Mouse (Mus musculus): ENCODE measurements around the gene Olfr1509.
"Not testable (repeated sequence)": the region's sequence is repeated elsewhere in the genome, so short reads cannot be mapped to it uniquely, and the experiment has no call there.

The Olfr1509 gene

DNA sequence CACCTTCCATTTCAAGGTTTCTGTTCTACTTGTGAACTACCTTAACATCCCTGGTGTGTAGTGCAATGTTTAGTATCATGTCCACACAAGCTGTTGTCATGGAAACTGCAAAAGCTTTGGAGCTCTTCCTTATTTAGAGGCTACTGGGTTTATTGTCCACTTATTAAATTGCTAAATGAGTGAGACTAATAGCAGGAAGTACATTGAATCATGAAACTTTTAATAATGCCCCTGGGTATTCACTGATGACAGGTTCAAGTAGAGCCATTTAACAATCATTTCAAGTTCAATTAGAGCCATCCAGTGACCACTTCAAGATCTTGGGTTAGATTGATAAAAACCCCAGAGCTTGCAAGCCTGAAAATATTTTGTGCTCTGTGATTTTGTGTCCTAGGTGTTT lies at the start of gene Olfr1509:
Gene Olfr1509 (plus strand): TSS at position 301 of the 400 bp plus-strand sequence.
- peak; percentile 16 for DNase-seq

DNA sequence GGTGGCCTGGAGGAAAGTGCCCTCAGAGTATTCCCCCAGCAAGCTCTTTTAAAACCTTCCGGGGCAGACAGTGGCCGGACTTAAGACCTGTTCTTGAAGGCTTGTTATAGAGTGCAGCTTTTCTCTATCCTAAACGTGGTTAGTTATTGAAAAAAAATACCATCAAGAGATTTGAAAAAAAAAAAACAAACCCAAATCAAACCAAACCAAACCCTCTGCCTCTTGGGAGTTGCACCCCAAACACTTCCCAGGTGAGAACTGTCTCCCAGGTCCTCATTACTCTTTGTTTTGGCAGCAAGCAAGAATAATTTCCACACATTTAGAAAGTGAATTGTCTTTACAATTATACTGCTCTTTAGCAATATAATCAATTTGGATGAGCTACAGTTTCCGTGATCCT lies 45.5 kb upstream of the Olfr1509 start, which contains the start of gene Olfr1511:
Gene Olfr1511 (minus strand): TSS at position 101 of the 400 bp plus-strand sequence.
- no peak for DNase-seq

DNA sequence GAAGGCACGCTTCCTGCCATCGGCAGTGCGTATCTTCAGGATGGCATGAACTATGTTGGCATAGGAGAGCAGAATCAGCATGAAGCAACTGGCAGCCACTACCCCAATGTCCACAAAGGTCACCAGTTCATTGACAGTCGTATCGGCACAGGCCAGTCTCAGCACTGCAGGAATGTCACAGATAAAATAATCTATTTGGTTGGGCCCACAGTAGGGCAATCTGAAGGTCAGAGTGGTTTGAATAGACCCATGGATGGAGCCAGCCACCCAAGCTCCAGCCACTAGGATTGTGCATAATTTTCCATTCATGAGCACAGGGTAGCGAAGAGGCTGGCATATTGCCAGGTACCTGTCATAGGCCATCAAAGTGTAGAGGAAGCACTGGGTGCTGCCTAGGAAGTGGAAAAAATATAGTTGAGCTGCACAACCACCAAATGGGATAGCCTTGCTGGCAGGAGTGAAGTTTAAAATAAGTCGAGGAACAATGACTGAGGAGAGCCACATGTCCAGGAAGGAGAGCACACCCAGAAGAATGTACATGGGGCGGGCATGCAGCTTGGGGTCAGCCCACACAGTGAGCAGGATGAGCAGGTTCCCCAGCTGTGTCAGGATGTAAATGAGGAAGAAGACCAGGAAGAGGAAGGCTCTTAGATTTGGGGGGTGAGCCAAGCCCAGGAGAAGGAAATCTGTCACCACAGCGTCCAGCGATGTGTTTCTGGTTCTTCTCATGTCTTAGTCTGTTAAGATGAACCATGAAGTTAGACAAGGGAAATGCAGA lies 32.5 kb upstream of the Olfr1509 start:
- DNase-seq: not testable (repeated sequence)

DNA sequence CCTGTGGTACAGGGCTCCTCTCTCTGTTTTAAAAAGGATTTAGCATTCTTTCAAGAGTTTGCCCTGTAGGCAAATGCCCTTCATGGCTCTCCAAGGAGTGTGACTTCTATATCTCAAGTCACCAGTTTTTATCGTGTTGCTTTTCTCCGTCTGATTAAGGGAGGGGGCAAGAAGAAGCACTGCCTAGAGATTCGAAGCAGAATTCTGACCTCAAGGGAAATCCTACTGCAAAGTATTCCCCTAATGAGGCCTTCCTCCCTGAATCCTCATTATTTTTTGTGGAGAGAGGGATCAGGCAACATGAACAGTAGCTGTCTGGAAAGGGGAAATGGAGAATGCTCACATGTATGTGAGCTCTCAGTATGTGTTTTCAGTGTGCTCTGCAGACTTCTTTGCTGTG lies 28.5 kb upstream of the Olfr1509 start, which contains the start of gene Olfr1510:
Gene Olfr1510 (minus strand): TSS at position 101 of the 400 bp plus-strand sequence.
- peak; percentile 59 for DNase-seq

DNA sequence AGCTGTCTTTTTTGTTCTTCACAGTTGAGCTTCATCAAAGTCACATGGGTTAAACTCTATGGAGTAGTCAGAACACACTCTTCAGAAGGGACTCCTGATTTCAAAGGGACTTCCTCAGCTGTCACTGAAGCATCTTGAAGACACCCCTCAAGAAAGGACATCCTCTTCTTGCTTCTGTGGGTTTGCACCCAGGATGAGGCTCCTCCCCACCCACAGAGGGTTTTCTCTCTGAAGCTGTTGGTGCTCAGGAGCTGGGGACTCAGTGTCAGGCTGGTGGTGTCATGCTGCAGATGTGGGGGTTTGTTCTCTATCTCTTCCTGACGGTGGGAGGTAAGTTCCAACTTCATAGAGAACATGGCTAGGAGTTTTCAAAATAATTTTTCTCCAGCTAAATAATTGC lies 15.1 kb upstream of the Olfr1509 start:
- no peak for DNase-seq

DNA sequence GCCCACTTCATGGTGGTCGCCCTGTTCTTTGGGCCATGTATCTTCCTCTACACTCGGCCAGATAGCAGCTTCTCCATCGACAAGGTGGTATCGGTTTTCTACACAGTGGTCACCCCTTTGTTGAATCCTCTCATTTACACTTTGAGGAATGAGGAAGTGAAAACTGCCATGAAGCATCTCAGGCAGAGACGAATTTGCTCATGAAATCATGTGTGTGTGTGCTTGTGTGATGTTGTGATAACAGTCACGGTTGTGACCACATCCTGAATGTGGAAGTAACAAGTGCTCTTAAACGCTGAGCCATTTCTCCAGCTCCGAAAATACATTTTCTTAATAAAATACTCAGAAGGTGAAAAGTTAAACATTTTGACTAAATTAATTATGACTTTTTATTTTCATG lies 8.3 kb downstream of the Olfr1509 start:
- peak; percentile 89 for DNase-seq

DNA sequence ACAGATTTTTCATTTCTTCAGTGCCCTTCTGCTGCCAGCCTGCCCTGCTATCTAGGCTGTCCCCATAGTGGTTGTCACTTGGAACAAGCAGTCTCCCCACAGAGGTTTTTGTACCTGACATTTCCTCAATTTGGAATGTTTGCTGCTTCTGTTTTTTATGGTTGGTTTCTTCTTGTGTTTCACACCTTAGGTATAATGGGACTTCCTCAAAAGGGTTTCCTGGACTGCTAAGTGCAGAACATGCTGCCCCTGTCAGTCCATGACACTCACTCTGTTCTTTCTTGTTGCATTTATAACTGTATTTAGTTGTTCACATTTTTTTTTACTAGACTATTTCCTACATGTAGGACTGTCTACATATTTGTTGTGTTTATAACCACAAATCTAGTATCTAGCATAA lies 19.1 kb downstream of the Olfr1509 start:
- DNase-seq: no peak

DNA sequence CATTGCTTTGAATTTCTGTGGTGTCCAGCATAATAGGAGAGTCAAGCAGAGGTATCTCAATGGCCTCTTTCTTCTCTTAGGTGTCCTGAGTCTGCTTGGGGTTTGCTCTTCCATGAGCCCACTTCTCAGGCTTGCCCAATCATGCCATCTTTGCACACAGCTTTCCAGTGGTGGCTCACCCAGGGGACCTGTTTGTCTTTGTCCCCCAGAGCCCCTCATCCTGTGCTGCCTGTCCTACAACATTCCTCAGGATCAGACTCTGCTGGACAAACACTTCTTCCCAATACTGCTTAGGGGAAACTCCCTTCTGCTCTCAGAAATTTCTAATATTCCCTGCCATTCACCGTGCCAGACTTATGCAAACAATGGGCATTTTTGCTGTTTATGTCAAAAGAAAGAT lies 22.9 kb downstream of the Olfr1509 start:
- peak; percentile 59 for DNase-seq

DNA sequence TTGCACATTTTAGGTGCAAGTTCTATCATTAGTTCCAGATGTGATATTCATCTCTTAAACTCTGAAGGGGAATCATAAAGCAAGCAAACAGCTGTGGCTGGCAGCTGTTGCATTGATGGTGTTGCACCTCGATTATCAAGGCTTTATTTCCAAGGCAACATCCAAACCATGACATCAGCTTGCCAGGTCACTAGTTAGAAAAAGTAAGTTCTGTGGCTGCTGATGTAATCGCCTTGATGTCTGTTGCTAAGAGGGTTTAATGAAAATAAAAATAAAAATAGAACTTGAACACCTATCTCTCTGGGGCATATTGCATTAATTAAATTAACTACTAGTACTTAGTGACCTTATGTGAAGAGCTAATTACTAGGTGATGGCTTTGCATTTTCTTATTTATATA lies 24.6 kb downstream of the Olfr1509 start, which contains the start of gene Olfr1508:
Gene Olfr1508 (minus strand): TSS at position 101 of the 400 bp plus-strand sequence.
- DNase-seq: peak; percentile 15

DNA sequence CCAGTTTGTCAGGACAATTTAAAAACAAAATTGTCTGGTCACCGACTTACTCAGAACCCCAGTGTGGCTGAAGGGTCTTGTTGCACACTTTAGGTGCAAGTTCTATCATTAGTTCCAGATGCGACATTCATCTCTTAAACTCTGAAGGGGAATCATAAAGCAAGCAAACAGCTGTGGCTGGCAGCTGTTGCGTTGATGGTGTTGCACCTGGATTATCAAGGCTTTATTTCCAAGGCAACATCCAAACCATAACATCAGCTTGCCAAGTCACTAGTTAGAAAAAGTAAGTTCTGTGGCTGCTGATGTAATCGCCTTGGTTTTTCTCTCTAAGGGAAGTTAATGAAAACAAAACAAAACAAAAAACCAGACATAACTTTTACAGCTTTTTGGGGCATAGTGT lies 52.7 kb downstream of the Olfr1509 start, which contains the start of gene Olfr1507:
Gene Olfr1507 (minus strand): TSS at position 234 of the 400 bp plus-strand sequence.
- no peak for DNase-seq

All from heart, adult 11 months (tissue).